Mouse (Mus musculus): ENCODE measurements at regions not wholly inside any gene's neighbourhood (a gene's known extent, or its start where the extent isn't known, plus 50 kb on each side); places are given as distances from the start of the nearest gene placed in this dataset.
A peak's percentile ranks its signal among the peaks of the same experiment; 100 is the strongest.
"Not testable (repeated sequence)": the region's sequence is repeated elsewhere in the genome, so short reads cannot be mapped to it uniquely, and the experiment has no call there.

- no peak overlapping the region for H3K27ac ChIP-seq (replicated peaks; ENCODE audit: insufficient read depth, low read depth, low read length)
- no peaks in the 10 kb centered on the region for H3K4me1 ChIP-seq (ENCODE audit: control insufficient read depth, insufficient read depth, low read length)
- TF ChIP-seq CTCF (IDR thresholded peaks at IDR 0.05; ENCODE audit: low read depth, low read length) (no peak), POLR2A (IDR thresholded peaks at IDR 0.05; ENCODE audit: extremely low read depth, insufficient read depth, low read length) (no peak)
- peak; percentile 13 for DNase-seq (ENCODE audit: extremely low read depth, low read depth, low spot score)
- no peaks in the 10 kb centered on the region for H3K36me3 ChIP-seq (ENCODE audit: control insufficient read depth, insufficient read depth, low read length)
- 55% methylated on average over 2 of the region's 2 CpGs for WGBS
- H3K9ac ChIP-seq (ENCODE audit: low read depth, low read length), result no peak overlapping the region
- H3K27me3 ChIP-seq (ENCODE audit: control insufficient read depth, insufficient read depth, low read length), result no peaks in the 10 kb centered on the region
- no peak overlapping the region for H3K4me3 ChIP-seq (ENCODE audit: insufficient read depth, low read depth, low read length)
- H3K79me2 ChIP-seq (ENCODE audit: control insufficient read depth, insufficient read depth, low read length), result no peaks in the 10 kb centered on the region
Measured at GRCm38 (mm10) chr17:3035099-3035498, 79.7 kb upstream of the Scaf8 start.

- H3K36me3 ChIP-seq (ENCODE audit: control insufficient read depth, insufficient read depth, low read length), result no peaks in the 10 kb centered on the region
- TF ChIP-seq CTCF (IDR thresholded peaks at IDR 0.05; ENCODE audit: low read depth, low read length), result no peak
- TF ChIP-seq POLR2A (IDR thresholded peaks at IDR 0.05; ENCODE audit: extremely low read depth, insufficient read depth, low read length), result no peak
- WGBS, result 43% methylated on average over 3 of the region's 3 CpGs
Measured at GRCm38 (mm10) chr17:3037145-3037870, 77.5 kb upstream of the Scaf8 start.

DNA sequence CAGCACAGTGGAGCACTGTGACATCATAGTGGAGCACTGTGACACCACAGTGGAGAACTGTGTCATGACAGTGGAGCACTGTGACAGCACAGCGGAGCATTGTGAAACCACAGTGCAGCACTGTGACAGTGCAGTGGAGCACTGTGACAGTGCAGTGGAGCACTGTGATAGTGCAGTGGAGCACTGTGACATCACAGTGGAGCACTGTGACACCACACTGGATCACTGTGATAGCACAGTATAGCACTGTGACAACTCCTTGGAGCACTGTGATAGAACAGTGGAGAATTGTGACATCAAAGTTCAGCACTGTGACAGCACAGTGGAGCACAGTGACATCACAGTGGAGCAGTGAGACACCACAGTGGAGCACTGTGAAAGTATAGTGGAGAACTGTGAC, 76.7 kb upstream of the Scaf8 start:
- H3K27me3 ChIP-seq (ENCODE audit: control insufficient read depth, insufficient read depth, low read length), result no peaks in the 10 kb centered on the region
- no peaks in the 10 kb centered on the region for H3K36me3 ChIP-seq (ENCODE audit: control insufficient read depth, insufficient read depth, low read length)
- 96% methylated on average over 1 of the region's 1 CpGs for whole genome bisulfite sequencing
- peak; percentile 4 for DNase-seq (ENCODE audit: extremely low read depth, low read depth, low spot score)
- H3K4me1 ChIP-seq (ENCODE audit: control insufficient read depth, insufficient read depth, low read length), result no peaks in the 10 kb centered on the region
- H3K27ac ChIP-seq (replicated peaks; ENCODE audit: insufficient read depth, low read depth, low read length), result no peak overlapping the region
- H3K9ac ChIP-seq (ENCODE audit: low read depth, low read length), result no peak overlapping the region
- H3K4me3 ChIP-seq (ENCODE audit: insufficient read depth, low read depth, low read length), result no peak overlapping the region
- TF ChIP-seq CTCF (IDR thresholded peaks at IDR 0.05; ENCODE audit: low read depth, low read length) (no peak), POLR2A (IDR thresholded peaks at IDR 0.05; ENCODE audit: extremely low read depth, insufficient read depth, low read length) (no peak)
- H3K79me2 ChIP-seq (ENCODE audit: control insufficient read depth, insufficient read depth, low read length), result no peaks in the 10 kb centered on the region

More at GRCm38 (mm10) chr17:3037145-3037870, 77.5 kb upstream of the Scaf8 start:
- Histone ChIP-seq H3K27me3 (ENCODE audit: control insufficient read depth, insufficient read depth, low read length) (no peaks in the 10 kb centered on the region), H3K27ac (replicated peaks; ENCODE audit: insufficient read depth, low read depth, low read length) (no peak overlapping the region), H3K4me1 (ENCODE audit: control insufficient read depth, insufficient read depth, low read length) (no peaks in the 10 kb centered on the region), H3K9ac (ENCODE audit: low read depth, low read length) (no peak overlapping the region), H3K79me2 (ENCODE audit: control insufficient read depth, insufficient read depth, low read length) (no peaks in the 10 kb centered on the region), H3K4me3 (ENCODE audit: insufficient read depth, low read depth, low read length) (no peak overlapping the region)
- DNase-seq (ENCODE audit: extremely low read depth, low read depth, low spot score), result peak; percentile 10

- H3K4me3 ChIP-seq (ENCODE audit: insufficient read depth, low read depth, low read length); H3K27ac ChIP-seq (replicated peaks; ENCODE audit: insufficient read depth, low read depth, low read length); H3K36me3 ChIP-seq (ENCODE audit: control insufficient read depth, insufficient read depth, low read length); DNase-seq (ENCODE audit: extremely low read depth, low read depth, low spot score); H3K4me1 ChIP-seq (ENCODE audit: control insufficient read depth, insufficient read depth, low read length); H3K9ac ChIP-seq (ENCODE audit: low read depth, low read length); H3K79me2 ChIP-seq (ENCODE audit: control insufficient read depth, insufficient read depth, low read length); H3K27me3 ChIP-seq (ENCODE audit: control insufficient read depth, insufficient read depth, low read length): not testable (repeated sequence)
- 83% methylated on average over 20 of the region's 20 CpGs for WGBS
Measured at GRCm38 (mm10) chr17:3044520-3044919, 70.3 kb upstream of the Scaf8 start.

GRCm38 (mm10) chr17:3053859-3054258, 60.9 kb upstream of the Scaf8 start:
- H3K4me3 ChIP-seq (ENCODE audit: insufficient read depth, low read depth, low read length); H3K27me3 ChIP-seq (ENCODE audit: control insufficient read depth, insufficient read depth, low read length); H3K79me2 ChIP-seq (ENCODE audit: control insufficient read depth, insufficient read depth, low read length); H3K9ac ChIP-seq (ENCODE audit: low read depth, low read length); H3K27ac ChIP-seq (replicated peaks; ENCODE audit: insufficient read depth, low read depth, low read length); H3K4me1 ChIP-seq (ENCODE audit: control insufficient read depth, insufficient read depth, low read length); H3K36me3 ChIP-seq (ENCODE audit: control insufficient read depth, insufficient read depth, low read length); DNase-seq (ENCODE audit: extremely low read depth, low read depth, low spot score): not testable (repeated sequence)
- 84% methylated on average over 4 of the region's 4 CpGs for WGBS

- not testable (repeated sequence) for H3K36me3 ChIP-seq (ENCODE audit: control insufficient read depth, insufficient read depth, low read length); DNase-seq (ENCODE audit: extremely low read depth, low read depth, low spot score); H3K4me1 ChIP-seq (ENCODE audit: control insufficient read depth, insufficient read depth, low read length); H3K27me3 ChIP-seq (ENCODE audit: control insufficient read depth, insufficient read depth, low read length); H3K27ac ChIP-seq (replicated peaks; ENCODE audit: insufficient read depth, low read depth, low read length); H3K9ac ChIP-seq (ENCODE audit: low read depth, low read length); H3K79me2 ChIP-seq (ENCODE audit: control insufficient read depth, insufficient read depth, low read length); H3K4me3 ChIP-seq (ENCODE audit: insufficient read depth, low read depth, low read length)
- 36% methylated on average over 8 of the region's 8 CpGs for WGBS
Measured at GRCm38 (mm10) chr17:3054848-3055247, 59.9 kb upstream of the Scaf8 start.

- not testable (repeated sequence) for H3K9ac ChIP-seq (ENCODE audit: low read depth, low read length); DNase-seq (ENCODE audit: extremely low read depth, low read depth, low spot score); H3K4me1 ChIP-seq (ENCODE audit: control insufficient read depth, insufficient read depth, low read length); H3K27me3 ChIP-seq (ENCODE audit: control insufficient read depth, insufficient read depth, low read length); H3K36me3 ChIP-seq (ENCODE audit: control insufficient read depth, insufficient read depth, low read length); H3K4me3 ChIP-seq (ENCODE audit: insufficient read depth, low read depth, low read length); H3K27ac ChIP-seq (replicated peaks; ENCODE audit: insufficient read depth, low read depth, low read length); H3K79me2 ChIP-seq (ENCODE audit: control insufficient read depth, insufficient read depth, low read length)
- 71% methylated on average over 3 of the region's 3 CpGs for WGBS
Measured at GRCm38 (mm10) chr17:3055376-3055775, 59.4 kb upstream of the Scaf8 start.

GRCm38 (mm10) chr17:3063401-3063800, 51.4 kb upstream of the Scaf8 start:
- H3K4me1 ChIP-seq (ENCODE audit: control insufficient read depth, insufficient read depth, low read length); H3K27me3 ChIP-seq (ENCODE audit: control insufficient read depth, insufficient read depth, low read length); H3K36me3 ChIP-seq (ENCODE audit: control insufficient read depth, insufficient read depth, low read length); H3K4me3 ChIP-seq (ENCODE audit: insufficient read depth, low read depth, low read length); H3K27ac ChIP-seq (replicated peaks; ENCODE audit: insufficient read depth, low read depth, low read length); H3K9ac ChIP-seq (ENCODE audit: low read depth, low read length); DNase-seq (ENCODE audit: extremely low read depth, low read depth, low spot score); H3K79me2 ChIP-seq (ENCODE audit: control insufficient read depth, insufficient read depth, low read length): not testable (repeated sequence)
- WGBS, result 91% methylated on average over 1 of the region's 1 CpGs

Measured in liver, adult 2 months (tissue).